Mouse (Mus musculus): ENCODE results near the gene Ypel4.

The Ypel4 gene

DNA sequence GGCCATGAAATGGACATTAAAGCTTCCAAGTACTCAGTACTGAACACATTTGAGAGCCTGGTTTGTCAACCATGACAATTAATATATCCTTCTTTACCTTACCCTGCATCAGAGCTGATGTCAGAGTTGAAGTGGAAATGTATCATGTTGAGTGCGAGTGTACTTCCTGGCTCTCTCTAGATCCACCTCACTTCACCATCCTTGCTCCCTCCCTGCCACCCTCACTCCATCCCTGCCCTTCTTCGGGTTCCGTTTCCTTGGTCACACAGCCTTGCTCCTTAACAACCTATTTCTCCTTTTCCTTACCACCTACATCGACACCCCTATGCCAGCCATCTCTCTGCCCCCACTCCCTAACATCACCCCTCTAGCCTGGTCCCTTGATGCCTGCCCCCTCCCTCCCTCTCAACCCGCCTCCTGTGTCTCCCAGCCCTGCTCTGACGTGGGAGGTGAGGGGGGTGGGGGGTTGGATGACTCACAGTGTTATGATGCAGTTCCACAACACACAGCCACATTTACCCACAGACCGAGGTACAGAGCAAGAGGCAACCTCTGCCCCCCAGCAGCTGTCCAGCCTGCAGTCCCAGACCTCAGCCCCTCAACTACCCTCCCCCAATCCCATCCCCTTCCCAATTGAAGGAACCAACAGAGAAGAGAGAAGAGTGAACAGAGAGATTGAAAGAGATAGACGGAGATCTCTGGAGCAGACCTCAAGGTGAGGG lies at the start of gene Ypel4:
Gene Ypel4, plus strand, starts transcription at position 480 of the 722 bp plus-strand sequence.
- no peak for DNase-seq (ENCODE audit: low spot score)

DNA sequence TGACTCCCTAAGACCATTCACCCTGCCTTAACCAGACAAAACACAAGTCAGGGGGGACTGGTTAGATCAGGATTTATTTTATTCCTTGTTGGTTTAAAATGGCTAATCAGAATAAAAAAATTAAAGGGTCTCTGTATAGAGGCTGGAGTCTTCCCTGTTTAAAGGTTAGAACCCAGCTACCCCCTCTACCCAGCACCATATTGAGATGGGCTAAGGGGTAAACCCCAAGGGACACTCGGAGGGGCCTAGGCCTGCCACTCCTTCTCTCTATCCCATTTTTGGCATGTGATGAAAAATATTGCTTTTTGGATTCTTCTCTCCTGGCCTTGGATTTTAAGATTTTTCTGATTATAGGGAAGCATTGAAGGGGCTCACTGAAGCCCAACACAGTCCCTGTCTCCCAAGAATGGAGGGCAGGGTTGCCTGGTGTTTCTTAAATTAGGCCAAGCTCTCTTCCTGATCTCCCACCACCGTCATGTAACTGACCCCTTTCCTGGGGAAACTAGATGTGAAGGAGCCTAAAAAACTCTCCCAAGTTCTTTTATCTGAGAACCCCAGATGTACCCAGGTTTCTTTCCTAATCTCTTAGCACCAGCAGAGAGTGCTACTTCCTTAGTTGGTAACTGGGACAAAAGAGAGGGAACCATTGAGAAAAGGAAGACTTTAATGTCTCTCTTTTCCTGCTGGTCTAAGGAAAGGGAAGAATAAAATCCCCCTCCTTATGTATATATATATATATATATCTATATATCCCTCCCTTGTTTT lies 45.6 kb upstream of the Ypel4 start:
- DNase-seq (ENCODE audit: low spot score): no peak

DNA sequence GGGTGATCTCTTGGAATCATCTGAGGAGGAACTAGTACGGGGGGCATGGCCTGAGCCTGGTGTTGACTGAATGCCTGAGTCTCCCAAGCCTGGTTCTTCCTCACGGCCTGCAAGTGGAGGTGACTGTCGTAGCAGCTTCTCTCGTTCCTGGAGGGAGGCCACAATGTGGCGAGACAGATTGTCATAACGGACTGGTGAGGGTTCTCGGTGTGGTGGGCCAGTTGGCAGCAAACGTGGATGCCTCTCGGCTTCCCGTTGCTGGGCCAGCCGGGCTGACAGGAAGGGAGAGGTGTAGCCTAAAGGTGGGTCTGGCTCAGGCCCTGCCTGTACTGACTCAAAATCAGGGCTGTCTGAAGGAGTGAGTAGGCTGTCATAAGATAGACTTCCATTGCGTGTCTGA lies 43.8 kb upstream of the Ypel4 start:
- DNase-seq (ENCODE audit: low spot score): no peak

DNA sequence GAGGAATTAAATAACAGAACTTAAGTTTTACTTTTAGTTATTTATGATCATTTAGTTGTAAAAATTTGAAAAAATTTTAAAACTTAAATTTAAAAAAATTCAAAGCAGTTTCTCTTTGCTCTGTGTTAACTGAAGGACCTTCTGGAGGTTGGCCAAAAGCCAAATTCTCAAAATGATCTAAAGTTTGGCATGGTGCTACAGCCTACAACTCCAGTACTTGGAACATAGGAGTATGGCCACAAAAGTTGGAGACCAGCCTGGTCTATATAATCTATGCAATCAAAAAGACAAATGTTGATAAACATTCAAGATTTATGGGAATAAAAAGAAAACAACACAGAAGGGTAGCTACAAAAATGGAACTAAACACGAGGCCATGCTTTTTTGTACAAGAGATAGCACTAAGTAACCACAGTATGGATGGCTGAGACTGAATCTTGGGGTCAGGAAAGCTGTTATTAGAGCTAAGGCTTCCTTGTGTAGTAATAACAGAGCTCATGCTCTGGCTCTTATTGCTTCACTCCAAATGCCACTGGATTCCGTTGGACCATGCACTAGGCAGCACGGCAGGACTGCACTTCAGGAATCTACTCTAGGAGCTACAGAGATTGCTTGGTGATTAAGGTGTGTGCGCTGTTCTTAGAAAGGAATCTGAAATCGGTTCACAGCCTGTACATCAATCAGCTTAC lies 38.7 kb upstream of the Ypel4 start:
- DNase-seq (ENCODE audit: low spot score): no peak

DNA sequence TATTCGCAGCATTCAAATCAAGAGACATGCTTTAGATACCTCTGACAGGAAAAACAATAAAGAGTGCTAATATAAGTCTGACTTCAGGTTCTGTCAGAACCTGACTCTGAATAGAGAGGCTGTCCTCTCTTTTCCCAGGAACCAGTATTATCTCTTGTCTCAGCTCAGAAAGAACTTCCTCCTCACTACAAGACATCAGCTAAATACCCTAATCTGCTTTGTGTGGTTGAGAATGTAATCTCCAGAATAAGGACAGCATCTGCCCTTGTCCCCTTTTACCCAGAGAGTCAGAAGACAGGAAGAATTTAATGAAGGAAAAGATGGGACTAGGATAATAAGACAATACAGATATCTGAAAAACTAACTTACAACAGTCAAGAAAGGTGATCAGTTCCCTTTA lies 30.4 kb upstream of the Ypel4 start:
- DNase-seq (ENCODE audit: low spot score): no peak

DNA sequence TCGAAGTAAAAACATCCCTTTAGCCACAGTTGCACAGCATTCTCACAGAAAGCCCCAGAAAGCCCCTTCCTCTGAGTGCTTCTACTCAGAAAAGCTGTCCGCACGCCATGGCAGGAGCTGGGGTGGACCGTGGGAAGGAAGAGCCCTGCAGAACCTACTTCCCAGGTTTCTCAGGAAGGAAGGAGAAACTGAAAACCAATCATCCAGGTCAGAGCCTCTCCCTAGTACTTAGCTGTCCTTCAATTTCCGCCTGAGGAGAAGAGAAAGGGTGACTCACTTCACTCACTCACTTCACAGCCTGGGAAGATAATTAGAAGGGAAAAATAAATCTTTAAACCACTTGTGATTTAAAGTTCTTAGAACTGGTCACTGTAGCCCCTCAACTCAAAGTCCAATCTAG lies 29.5 kb upstream of the Ypel4 start:
- no peak for DNase-seq (ENCODE audit: low spot score)

DNA sequence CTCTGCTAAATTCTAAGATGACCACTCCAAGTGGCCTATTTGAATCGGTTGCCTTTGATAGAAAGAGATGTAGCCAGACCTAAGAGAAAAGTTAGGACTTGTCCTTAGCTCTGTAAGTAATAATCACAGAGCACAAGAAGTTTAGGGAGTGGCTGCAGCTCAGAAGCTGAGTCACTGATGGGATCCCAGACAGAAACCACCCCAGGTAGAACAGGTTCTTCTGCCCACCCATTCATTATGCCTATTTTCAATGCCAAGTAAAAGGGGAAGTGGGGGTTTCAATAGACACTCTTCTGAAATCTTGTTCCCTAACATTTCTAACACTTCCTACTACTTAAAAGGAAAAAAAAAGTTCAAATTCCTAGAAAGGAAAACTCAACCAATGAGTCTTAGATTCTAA lies 28.6 kb upstream of the Ypel4 start:
- no peak for DNase-seq (ENCODE audit: low spot score)

DNA sequence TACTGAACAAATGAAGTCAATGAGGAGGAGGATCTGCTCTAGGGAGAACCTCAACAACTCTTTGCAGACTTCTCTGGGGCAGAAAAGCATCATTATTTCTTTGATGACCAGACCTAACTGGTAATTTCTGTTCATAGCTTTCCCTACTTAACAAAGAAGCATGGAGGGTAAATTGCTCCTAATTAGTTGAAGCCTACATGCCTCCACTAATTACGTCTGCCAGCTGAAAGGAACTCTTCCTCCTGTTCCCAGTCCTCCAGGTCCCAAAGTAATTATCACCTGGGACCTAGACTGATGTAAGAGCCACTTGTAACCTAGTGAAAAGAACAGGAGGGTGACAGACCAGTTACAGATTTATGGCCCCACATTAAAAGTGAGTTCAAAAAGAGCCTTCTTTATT lies 26.3 kb upstream of the Ypel4 start:
- DNase-seq (ENCODE audit: low spot score): no peak

DNA sequence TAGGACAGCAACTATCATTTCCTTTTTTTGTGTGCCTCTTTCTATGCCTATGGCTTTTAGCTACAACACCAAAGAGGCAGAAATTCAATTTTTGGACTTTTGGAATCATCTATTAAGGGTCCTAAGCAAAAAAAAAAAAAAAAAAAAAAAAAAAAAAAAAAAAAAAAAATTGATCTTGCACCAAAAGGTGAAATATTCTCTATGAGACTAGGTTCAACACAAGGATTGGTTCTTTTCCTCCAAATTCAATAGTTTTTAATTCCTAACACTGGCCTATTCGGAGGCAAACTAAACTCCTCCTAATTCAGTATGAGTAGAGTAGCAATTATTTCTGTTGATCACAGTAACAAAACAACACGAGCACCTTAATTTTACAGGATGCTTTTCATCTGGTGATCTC lies 22.0 kb upstream of the Ypel4 start:
- no peak for DNase-seq (ENCODE audit: low spot score)

DNA sequence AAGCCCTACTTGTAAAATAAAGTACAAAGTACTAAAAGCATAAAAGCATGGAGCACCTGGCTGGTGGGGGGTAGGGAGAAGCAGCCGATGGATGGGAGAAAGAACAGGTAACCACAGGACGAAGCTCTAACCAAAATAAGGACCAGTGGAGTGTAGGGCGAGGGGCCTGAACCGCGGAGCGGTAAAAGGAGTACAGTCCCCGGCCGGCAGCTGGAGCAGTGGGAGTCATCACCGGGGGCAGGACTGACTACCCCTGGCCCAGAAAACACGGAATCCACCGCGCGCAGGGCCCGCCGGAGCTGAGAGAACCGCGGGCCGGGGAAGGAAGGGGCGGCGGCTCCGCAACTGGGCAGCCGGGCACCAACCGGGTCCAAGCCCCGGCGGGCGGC lies 19.4 kb upstream of the Ypel4 start:
- no peak for DNase-seq (ENCODE audit: low spot score)

DNA sequence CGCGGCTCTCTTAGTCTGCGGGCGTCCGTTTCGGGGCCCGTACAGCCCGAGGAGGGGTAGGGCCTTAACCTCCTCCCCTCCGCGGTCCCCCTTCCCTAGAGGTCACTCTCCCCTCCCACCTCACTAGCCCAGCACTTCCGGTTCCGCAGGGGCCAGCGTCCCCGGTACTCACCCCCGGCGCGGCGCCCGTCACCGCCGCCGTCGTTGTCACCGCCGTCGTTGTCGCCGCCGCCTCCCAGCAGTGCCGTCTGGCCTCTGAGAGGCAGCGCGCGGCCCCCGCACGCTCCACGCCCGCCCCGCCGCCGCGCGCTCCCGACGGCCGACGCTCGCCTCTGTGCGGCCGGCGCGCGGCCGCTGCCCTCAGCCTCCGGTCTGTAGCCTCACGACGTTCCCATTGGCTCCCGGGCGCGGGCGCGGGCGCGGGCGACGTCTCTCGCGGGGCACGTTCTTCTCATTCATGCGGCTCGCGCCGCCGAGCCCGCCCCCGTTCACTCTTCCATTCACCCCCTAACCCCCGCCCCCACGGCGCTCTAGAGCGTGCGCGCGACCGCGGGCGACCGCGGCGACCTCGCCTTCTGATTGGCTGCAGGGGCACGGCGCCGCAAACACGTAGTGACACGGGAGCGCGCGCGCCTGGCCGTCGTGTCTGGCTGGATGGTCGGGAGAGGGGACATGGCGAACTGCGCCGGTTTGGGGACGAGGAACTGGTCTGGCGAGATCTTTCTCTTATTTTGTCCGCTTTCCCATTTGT lies 18.9 kb upstream of the Ypel4 start, which contains the start of gene Zdhhc5:
Gene Zdhhc5, minus strand, starts transcription at position 370 of the 751 bp plus-strand sequence.
- DNase-seq (ENCODE audit: low spot score): peak; percentile 97

DNA sequence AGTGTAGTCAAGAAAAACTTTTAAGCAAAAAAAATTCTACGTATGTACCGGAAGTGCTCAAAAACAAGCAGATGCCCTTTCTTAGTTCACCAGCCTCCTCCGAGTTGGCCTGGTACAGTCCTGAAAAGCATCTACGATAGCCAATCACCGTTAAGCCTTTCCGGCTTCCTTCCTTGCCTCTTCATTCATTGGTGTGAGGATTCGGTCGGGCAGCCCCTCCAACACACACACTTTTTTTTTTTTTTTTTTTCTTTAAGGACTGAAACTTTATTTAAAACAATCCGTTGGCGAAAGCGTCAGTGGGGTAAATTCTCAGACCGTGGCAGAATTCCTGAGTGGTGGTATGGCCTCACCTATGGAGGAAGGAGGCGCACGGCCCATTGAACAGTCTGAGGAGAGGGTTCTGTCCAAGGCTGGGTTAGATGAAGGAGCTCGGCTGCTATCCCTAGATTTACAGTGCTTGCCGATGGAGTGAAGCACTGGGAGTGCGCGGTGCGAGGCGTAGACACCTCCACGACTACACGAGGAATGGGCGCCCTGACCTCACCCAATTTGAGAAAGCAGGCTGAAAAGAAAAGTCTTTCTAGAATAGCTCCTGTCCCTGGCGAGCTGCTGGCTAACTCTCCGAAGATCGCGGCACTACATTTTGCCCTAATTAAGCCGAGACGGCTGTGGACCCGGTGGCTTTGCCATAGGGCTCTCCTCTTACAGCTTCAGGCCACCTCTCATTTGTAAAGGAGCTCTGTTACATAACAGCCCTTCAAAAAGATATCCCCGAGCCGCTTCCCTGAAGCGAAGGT lies 18.1 kb upstream of the Ypel4 start:
- DNase-seq (ENCODE audit: low spot score): peak; percentile 62

DNA sequence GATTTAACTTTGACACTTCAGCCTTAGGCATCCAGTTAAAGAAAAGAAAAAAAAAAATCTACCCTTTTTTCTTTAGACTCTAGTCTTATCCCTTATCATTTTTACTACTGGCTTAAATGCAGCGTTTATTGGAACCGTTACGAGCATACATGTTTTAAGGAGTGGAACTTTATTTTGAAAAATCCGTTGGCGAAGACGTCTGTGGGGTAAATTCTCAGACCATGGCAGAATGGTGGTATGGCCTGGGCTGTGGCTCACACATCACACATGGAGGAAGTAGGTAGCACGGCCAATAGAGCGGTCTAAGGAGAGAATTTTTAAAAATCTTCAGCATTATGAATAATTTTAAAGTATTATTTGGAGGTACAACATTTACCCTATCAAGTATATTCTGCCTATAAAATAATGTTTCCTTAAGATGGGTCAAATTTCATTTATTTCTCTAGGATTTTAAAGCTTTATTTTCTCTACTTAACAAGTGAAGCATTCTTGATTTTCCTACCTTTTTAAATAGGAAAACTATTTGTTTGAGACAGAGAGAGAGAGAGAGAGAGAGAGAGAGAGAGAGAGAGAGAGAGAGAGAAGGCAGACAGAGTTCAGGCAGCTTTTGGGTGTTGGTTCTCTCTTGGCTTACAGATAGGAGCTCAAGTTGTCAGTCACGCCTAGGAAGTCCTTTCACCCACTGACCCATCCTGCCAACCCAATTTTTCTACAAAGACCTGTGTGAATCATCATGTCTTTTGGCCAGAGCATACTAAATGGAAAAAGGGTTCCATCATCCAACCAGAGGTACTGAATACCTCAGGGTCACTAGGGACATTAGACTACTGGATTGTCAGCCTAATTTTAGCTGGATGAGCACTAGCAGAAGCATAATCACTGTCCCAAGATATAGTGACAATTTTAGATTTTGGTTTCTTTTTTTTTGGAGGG lies 17.2 kb upstream of the Ypel4 start:
- DNase-seq (ENCODE audit: low spot score): no peak

DNA sequence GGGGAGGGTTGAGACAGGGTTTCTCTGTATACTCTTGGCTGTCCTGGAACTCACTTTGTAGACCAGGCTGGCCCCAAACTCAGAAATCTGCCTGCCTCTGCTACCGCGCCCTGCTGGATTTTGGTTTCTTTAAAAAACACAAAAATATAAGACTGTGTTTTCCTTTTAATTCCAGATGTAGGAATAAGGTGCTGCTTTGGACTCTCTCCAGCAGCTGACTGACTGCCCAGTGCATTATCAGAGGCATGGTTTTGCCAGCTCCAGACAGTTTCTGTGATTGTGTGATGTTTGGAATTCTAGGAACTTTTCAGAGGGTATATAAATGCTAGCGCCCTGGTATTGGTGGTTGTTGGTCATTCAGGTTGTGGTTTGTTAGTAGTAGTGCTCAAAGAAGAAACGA lies 16.5 kb upstream of the Ypel4 start:
- no peak for DNase-seq (ENCODE audit: low spot score)

DNA sequence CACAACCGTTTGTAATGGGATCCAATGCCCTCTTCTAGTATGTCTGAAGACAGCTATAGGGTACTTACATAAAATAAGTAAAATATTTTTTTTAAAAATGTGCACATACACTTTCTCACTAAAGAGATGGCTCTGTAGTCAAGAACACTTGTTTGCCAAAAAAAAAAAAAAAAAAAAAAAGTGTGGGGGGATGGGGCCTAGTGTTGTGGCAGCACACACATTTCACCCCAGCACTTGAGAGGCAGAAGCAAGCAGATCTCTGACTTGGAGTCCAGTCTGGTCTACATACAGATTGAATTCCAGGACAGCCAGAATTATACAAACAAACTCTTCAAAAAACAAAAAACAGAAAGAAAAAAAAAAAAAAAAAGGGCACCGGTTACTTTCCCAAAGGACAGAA lies 13.1 kb upstream of the Ypel4 start:
- DNase-seq (ENCODE audit: low spot score): no peak

DNA sequence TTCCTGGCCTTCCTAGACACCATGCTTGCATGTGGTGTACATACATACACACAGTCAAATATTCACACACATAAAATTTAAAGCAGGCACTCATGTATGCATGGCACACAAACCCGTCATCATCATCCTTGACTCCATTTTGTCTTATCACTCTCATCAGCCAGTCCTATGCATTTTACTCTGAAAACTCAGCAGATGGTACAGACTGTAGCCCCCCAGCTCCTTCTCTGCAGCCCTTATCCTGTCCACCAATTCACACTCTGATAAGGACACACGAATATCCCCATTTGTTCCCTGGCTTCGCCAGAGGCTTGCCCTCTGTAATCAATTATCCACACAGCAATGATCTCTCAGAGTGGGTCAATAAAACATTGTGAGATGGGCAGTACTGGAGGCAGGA lies 12.7 kb upstream of the Ypel4 start:
- DNase-seq (ENCODE audit: low spot score): no peak

DNA sequence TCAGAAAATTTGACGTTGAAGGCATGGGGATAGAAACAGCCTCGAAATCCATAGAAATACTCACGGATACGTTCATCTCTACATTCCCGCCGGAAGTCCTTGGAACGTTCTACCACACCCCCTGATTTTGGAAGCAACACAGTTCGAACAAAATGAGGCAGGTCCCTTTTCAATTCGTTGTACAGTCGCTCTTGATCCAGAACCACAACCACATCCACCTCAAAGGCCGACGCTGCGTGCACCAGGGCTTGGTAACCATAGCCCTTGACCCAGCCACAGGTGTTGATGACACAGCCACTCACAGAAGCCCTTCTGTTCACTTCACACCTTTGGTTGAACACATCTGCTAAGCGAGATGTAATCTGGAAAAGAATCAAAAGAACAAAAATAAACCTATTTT lies 10.0 kb upstream of the Ypel4 start:
- DNase-seq (ENCODE audit: low spot score): no peak

DNA sequence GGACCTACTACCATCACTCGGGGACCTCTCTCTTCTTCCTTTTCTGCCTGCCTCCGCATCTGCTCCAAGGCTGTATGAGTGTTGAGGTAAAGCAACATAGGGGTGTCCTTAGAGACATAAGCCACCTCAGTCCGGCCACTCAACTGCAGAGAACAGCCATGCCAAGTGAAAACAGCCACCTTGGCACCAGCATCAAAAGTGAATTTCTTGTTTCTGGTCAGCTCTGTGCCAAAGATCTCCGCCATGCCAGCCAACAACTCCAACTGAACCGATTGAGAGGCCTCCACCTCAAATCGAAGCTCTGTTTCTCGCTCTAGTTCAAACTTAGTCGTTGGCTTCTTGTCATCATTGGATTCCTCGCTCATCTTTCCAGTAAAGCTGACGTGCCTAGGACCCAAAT lies 8.1 kb upstream of the Ypel4 start:
- no peak for DNase-seq (ENCODE audit: low spot score)

DNA sequence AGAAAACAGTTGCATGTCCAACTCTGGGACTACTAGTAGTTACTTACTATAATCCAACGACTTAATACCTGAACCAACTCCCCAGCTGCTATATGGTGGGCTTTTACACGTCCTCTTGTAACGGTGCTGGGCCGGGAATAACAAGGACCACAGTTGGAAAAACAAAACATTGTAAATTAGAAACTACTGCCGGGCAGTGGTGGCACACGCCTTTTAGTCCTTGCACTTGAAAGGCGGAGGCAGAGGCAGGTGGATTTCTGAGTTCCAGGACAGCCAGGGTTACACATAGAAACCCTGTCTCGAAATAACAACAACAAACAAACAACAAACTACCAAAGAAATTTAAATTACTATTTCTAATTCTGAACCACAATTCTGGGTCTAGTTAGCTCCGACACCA lies 7.1 kb upstream of the Ypel4 start:
- no peak for DNase-seq (ENCODE audit: low spot score)

DNA sequence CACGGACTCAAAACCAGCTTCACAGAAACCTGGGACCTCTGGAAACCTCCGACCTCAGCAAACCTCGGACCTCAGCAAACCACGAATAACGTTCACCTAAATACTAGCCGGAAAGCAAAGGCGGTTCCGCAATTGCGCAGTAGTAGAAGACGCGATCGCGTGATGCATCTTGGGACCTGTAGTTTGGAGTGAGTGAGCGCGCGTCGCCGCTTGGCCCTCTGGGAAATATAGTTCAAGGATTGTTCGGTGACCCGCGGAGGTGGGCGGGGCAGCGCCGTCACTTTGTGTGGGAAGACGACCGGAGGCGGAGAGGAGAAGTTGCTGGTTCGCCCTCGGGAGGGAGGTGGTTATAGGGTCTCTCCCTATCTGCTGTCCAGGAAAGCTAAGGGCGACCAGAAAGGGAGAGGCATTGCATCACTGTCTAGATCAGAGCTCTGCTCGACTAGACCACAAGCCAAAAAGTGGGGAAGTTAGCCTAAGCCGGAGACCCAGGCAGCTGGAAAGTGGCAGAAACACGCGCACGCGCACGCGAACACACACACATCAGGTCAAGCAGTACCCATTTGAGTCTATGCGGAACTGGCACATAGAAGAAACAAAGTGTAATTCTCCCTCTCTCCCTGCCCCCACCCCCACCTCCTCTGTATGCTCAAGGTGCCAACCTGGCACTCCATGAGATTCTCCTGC lies 6.5 kb upstream of the Ypel4 start, which contains the start of gene Clp1:
Gene Clp1, minus strand, starts transcription at position 179 of the 687 bp plus-strand sequence.
- peak; percentile 70 for DNase-seq (ENCODE audit: low spot score)
